Comparison of ENCODE assay signal across 8 mouse cellular contexts in genomic region chr13:31559419-31560144, GRCm38 (mm10). TPM values are rescaled to one million over a fixed set of nuclear protein-coding genes. Genes with fewer than 3 reads are reported as not detected.
A peak's percentile ranks its signal among the peaks of the same experiment; 100 is the strongest.
DNase-seq lines count a peak whose midpoint lies in the region; ATAC-seq lines count a peak whose summit lies in the region.

No protein-coding gene starts in this region.

- H3K9me3 ChIP-seq in forebrain, embryonic 15.5 days, result no peaks in the 10 kb centered on the region
- no peaks in the 10 kb centered on the region for H3K9me3 ChIP-seq in hindbrain, embryonic 12.5 days (replicated peaks)

- no peaks in the 10 kb centered on the region for H3K36me3 ChIP-seq in forebrain, embryonic 15.5 days
- H3K36me3 ChIP-seq in hindbrain, embryonic 12.5 days, result no peaks in the 10 kb centered on the region

- H3K4me1 ChIP-seq in brown adipose tissue, adult 24 weeks (ENCODE audit: control insufficient read depth, insufficient read depth, insufficient read length, low read length), result peaks cover 3% of the 10 kb centered on the region; the same call in 1 of the 2 replicates
- H3K4me1 ChIP-seq in forebrain, embryonic 15.5 days, result peaks cover 29% of the 10 kb centered on the region
- peaks cover 24% of the 10 kb centered on the region for H3K4me1 ChIP-seq in hindbrain, embryonic 12.5 days

- H3K27me3 ChIP-seq in forebrain, embryonic 15.5 days, result peaks cover 90% of the 10 kb centered on the region
- peaks cover 91% of the 10 kb centered on the region for H3K27me3 ChIP-seq in hindbrain, embryonic 12.5 days

- peak; percentile 68 for ATAC-seq in forebrain, embryonic 15.5 days (replicated peaks)
- ATAC-seq in hindbrain, embryonic 12.5 days (ENCODE audit: low FRiP score), result peak; percentile 76

- peak; percentile 25 for DNase-seq in Muller cell, postnatal 12 days (ENCODE audit: inconsistent ontology term)
- DNase-seq in layer of hippocampus, postnatal 36 days, result peak; percentile 15 to 19
- DNase-seq in lung, postnatal 36 days, result peak; percentile 62
- peak; percentile 35 for DNase-seq in right cerebral cortex, postnatal 25 days
- DNase-seq in MN1 (ENCODE audit: low spot score), result no peak

- H3K9ac ChIP-seq in forebrain, embryonic 15.5 days (replicated peaks), result peak overlapping the region; percentile 53
- H3K9ac ChIP-seq in hindbrain, embryonic 12.5 days, result peak overlapping the region; percentile 56

- H3K4me2 ChIP-seq in forebrain, embryonic 15.5 days (replicated peaks), result peak overlapping the region; percentile 98
- H3K4me2 ChIP-seq in hindbrain, embryonic 12.5 days (replicated peaks), result peak overlapping the region; percentile 99

- under 1% methylated on average over 85 of the region's 92 CpGs for WGBS in forebrain, embryonic 15.5 days
- under 1% methylated on average over 90 of the region's 92 CpGs for WGBS in hindbrain, embryonic 12.5 days

- no peak overlapping the region for H3K27ac ChIP-seq in brown adipose tissue, adult 24 weeks (replicated peaks; ENCODE audit: low read depth, low read length)
- peak overlapping the region; percentile 33 for H3K27ac ChIP-seq in forebrain, embryonic 15.5 days (replicated peaks)
- H3K27ac ChIP-seq in hindbrain, embryonic 12.5 days, result peak overlapping the region; percentile 30; the same call in 1 of the 2 replicates

- H3K4me3 ChIP-seq in brown adipose tissue, adult 24 weeks (ENCODE audit: insufficient read depth, low read depth, low read length), result peak overlapping the region; percentile 63
- peak overlapping the region; percentile 52 for H3K4me3 ChIP-seq in forebrain, embryonic 15.5 days
- H3K4me3 ChIP-seq in hindbrain, embryonic 12.5 days, result peak overlapping the region; percentile 56

RNA-seq across cellular contexts. Expression of gene A530084C06Rik, which starts 0.4 kb away (rescaled TPM):
- not detected in 2 replicates for polyA plus RNA-seq in brown adipose tissue, adult 24 weeks (2012; ENCODE audit: insufficient read depth, insufficient read length, missing spikeins)
- not detected in 2 replicates for polyA plus RNA-seq in forebrain, embryonic 15.5 days (2015; fragmentation: Nextera tagmentation; extraction: Ambion mirVana)
- not detected in 2 replicates for polyA plus RNA-seq in hindbrain, embryonic 12.5 days (2016; fragmentation: Nextera tagmentation; extraction: Ambion mirVana)
- under 1 TPM; 0.68 to 0.95 TPM for total RNA-seq in layer of hippocampus, postnatal 36 days (2021)

RNA-seq across cellular contexts. Expression of gene Foxq1, which starts 3.6 kb away (rescaled TPM):
- polyA plus RNA-seq in brown adipose tissue, adult 24 weeks (2012; ENCODE audit: insufficient read depth, insufficient read length, missing spikeins), result not detected in 2 replicates
- polyA plus RNA-seq in forebrain, embryonic 15.5 days (2015; fragmentation: Nextera tagmentation; extraction: Ambion mirVana), result 2.4 and 2.6 TPM in 2 replicates
- polyA plus RNA-seq in hindbrain, embryonic 12.5 days (2016; fragmentation: Nextera tagmentation; extraction: Ambion mirVana), result 2.9 and 3.0 TPM in 2 replicates
- 1 to 10 TPM; 1.9 to 2.0 TPM for total RNA-seq in layer of hippocampus, postnatal 36 days (2021)
